Mouse (Mus musculus) c-Kit-positive CD71-positive TER-119-positive erythroid progenitor cells, embryonic 14.5 days (primary cell): ENCODE results near the gene Tagln3.

Experiments
- DNase-seq: peaks from one replicate; pipeline ENCODE4 v3.0.0-alpha.2; 2013; ENCODE audit warnings: low spot score

The Tagln3 gene

DNA sequence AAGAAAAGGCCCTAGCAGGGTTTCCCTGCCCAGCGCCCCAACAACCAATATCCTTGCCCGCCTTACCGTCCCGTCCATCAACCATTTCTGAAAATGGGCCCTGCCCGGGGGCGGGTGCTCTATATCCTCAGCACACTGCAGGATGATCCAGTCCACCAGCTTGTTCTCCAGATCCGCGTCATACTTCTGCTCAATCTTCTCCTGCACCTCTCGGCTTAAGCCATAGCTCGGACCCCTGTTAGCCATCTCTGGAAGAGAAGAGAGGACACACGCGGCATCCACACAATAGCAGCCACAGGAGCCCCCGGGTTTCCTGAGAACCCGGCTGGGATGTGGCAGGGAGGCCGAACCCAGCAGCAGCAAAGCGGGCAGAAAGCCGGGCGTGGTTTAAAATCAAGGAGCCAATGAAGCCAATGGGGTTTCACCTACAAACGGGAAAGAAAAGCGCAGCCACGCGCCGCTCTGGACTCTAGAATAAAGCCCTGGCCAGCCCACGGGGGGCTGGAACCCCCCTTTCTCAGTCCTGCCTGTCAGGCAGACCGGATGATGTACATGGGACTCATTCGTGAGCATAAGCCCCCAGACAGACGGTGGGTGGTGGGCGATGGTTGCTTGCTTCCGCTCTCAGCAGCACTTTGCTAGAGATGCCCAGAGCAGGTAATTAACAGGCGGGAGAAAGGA lies at the start of gene Tagln3:
Gene Tagln3 (minus strand): TSS at position 548 of the 681 bp plus-strand sequence.
- no peak for DNase-seq

- DNase-seq = no peak
Measured at GRCm38 (mm10) chr16:45770914-45771313, 46.5 kb upstream of the Tagln3 start.

DNA sequence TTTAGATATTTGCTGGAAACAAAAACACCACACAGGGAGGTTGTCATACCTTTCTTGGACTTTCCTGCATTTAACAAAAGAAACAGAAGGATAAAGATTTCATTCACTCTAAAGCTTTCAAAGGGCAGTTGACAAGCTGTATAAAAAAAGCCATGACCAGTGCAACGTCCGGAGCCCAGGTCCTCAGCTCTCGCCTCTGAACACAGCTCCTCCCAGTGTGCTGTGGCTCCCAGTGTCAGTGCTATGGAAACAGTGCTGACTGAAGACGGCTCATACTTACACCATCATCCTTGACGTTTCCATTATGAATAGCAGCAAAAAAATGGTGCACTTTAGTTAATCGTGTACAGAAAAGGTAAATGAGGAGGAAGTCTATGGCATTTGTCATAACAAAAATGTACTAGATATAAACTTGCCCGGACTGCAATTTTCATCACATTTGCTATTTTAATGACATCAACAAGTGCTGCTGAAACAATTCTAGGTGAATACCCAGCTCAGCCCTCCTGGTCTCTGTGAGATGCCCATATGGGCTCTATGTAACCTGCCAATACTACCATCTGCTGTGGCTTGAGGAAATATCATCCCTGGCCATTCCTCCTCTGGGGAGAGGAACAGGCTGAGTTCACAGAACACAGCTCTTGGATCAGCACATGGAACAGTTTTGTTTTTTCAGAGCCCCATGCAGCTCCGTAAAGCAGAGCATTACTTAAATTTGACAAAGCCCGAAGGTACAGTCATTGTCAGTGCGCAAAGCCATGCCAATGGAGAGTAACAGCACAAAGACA lies 43.6 kb upstream of the Tagln3 start:
- no peak for DNase-seq

- no peak for DNase-seq
Measured at GRCm38 (mm10) chr16:45767434-45767833, 43.0 kb upstream of the Tagln3 start.

DNA sequence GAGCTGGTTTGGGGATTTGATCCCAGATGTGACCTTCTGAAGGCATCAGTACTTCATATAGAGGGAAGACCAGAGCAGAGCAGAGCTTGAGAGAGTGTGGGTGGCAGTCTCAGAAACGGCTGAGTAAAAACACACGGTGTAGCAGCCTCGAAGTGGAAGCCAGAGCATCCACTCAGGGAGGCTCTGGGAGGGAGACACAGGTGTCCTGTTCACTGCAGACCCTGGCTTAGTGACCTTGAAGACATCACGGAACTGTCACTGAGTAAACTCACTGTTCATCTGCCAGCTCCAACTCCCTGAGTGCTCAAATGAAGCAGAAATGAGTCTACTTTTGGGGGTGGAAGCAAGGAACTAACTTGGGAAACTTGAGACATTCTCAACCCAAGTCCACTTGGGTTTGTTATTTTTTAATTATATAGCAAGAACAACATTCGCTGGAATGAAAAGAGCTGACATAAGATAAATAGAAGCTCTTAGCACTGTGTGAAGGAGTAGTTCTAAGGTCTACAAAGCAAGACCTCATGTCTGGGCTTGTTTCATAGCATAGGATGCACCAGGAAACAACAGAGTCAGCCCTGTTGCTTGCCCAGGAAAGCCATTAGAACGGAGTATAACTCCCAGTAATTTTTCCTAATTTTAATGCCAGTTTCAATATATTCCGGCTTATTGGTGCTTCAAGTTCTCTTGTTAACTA lies 41.5 kb upstream of the Tagln3 start:
- DNase-seq = no peak

- no peak for DNase-seq
Measured at GRCm38 (mm10) chr16:45765102-45765501, 40.7 kb upstream of the Tagln3 start.

DNA sequence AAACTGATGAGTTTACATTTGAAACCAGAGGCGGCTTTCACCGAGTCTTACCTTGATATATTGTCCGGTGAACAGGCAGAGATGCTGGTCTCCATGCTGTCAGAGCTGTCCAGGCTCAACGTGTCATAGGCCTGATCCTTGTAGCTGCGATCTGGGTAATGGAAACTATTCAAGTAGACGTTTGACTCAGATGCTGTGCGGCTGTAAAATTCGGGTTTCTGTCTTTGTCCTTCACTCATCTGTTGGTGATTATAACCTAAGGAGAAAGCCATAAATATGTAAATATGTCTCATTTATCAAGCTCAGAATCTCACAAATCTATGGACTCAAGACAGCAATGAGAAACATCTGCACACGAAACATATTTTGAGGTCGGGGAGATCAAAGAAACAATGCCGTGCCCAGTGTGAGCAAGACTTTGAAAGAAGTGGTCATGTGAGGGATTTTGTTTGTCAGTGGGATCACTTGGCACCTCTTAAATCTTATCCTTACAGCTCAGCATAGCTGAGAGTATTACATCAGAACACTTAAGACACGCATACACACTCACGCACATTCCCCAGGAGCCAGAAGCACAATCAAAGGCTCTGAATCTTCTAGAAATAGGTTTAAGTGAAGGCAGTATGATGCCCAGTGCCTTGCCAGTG lies 38.6 kb upstream of the Tagln3 start:
- DNase-seq = no peak

- no peak for DNase-seq
Measured at GRCm38 (mm10) chr16:45761425-45761824, 37.0 kb upstream of the Tagln3 start.

DNA sequence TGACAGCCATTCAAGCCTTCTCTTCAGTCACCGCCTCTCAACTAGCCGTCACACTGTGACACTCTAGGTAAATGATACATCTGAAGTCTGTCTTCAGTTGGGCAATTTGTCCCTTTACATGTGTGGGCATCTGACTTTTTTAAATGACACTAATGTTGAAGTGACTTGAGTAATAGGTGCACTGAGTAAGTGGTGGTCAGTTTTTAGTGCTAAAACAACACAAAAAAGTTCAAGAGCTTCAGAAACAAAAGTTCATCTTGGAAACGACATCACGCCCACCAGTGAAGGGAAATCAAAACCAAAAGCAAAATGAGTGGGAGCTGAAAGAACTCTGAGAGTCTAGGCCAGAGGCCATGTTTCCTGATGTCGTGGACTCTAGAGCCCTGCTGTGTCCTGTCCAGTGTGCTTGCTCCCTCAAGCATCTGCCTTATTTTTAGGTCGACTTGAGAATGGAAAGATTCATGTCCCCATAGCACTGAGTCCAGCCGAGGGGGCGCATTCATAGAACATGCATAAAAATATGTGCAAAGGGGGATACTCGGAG lies 34.4 kb upstream of the Tagln3 start:
- DNase-seq = no peak

DNA sequence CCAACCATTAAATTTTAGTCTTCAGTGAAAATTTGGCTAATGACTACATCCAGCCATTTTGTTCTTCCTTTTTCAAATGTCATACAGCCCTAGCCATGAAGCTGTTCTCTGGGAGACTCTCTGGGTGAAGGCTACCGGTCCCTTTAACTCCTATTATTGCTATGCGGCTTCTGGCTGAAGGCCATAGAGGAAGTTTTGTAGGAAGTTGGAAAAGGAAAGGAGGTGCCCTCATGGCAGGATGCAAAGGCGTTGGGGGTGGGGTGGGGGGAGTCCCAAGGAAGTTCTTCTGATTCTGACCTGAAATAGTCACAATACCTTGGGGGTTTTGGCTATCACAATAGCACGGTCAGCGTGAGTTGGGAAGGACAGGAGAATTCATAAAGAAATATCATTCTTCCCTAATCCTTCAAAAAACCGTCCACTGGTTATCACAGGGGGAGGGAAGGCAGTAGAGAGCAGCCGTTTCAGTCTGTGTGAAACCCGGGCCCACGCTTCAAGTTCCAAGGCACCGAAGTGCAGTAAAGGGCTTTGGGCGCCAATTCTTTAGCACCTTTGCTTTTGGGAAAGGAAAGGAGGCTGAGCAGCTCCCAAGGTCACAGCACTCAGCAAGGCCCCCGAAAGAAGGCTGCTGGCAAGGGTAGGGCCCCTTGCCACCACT lies 33.1 kb upstream of the Tagln3 start:
- no peak for DNase-seq

DNA sequence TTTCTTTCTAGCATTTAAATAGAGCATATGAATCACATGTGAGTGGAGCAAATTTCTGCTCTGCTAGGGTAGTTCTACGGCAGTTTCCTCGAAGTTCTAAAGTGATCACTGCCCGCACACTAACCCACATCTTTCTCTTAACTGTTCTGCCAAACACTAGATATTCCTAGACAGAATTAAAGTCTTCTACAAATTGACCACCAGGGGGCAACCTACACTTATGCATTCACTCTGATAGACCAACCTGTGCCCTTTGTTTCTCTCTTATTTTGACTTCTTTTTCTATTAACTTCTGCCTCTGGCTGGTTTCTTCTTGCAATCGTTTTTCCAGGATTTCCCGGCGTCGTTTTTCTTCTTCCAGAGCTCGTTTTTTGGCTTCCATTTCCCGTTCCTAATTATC lies 32.4 kb upstream of the Tagln3 start:
- DNase-seq = peak; percentile 40

DNA sequence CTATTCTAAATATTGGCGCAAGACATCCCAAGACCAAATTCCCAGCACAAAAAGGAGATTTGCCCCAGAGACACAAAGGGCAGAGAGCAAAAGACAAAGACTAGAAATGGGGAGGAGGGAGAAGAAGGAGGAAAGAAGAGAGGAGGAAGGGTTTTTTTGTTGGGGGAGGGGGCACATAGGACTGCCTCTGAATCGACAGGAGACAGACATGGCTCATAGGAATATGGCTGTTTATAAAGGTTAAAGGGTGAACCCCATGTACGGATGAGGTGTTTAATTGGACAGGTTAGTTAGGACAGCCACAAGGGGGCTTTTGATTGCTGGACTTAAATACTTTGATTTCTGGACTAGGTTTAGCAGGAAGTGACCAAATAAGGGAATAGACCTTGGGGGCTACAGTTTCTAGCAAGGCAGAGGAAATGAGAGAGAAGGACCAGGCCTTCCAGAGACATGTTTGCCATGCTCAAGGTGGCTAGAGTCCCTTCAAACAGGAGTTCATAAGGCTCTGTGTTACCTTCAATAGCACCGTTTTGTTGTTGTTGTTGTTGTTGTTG lies 19.3 kb upstream of the Tagln3 start:
- no peak for DNase-seq

DNA sequence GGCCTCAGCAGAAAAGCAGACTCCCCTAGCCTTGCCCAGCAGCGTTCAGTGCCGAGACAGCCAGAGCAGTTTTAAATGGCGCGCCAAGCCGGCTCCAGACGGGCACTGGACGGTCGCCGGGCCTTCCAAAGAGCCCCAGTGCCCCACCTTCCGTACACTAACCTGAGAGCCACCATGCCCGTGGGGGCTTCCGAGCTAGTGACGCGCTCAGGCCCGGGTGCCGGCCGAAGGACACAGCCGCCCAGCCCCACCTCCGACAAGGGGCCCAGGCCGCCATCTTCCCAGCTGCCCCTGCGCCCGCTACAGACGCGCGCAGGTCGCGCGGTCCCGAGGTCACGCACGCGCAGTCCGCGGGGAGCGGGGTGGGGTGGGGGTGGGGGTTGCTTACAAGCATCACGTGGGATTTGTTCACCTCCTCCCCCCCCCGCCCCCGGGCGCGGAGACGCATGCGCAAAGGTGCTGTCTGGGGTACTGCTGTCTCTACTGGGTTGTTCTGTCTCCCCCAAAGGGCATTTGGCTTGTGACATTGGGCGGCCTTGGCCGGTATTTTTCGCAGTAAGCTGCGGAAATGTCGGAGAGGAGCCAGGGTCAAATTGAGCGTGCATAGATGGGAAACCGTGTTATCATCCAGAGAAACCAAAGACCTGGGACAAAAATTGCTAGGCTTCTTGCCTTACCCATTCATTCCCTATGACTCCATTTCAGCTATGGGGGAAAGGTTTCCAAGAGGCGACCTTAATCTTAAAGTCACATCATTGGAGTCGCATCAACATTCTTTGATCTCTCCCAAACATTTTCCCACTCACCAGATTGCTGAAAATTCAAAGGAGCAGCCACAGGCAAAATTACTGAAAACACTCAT lies 18.4 kb upstream of the Tagln3 start, which contains the start of gene Abhd10:
Gene Abhd10 (minus strand): TSS at position 341 of the 862 bp plus-strand sequence.
- peak; percentile 83 for DNase-seq

DNA sequence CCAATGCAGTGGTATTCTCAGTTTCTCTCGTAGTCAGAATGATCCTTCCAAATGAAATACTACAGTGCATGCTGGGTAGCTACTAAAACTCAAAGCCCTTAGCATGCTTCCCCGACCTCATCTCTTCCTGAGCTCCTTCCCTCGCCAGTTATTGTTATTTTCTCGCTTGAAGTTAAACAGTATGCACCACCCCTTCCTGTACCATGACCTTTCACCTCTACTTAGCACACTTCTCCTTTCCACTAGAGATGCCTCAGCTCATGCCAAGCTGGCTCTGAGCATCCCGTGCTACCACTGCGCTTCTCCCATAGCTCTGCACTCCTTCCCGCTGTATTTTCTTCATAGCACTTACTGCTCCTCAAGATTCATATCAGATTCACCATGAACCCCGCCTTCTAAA lies 13.5 kb upstream of the Tagln3 start:
- no peak for DNase-seq

DNA sequence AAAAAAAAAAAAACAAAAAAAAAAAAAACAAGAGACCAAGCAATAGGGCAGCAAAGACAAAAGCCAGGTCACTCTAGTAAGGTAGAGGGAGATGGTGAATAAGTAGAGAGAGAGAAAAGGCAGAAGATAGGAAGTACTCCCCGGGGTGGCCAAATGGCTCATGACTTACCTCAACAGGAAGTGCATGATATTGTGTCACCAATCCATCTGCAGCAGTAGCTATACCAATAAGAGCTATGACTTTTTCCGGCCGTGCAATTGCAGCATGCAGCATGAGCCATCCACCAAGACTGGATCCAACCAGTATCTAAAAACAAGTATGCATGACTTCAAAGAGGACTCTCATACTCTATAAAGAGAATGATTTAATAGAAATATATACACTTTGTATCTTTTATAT lies 12.3 kb upstream of the Tagln3 start:
- no peak for DNase-seq

- no peak for DNase-seq
Measured at GRCm38 (mm10) chr16:45729163-45729562, 4.8 kb upstream of the Tagln3 start.

DNA sequence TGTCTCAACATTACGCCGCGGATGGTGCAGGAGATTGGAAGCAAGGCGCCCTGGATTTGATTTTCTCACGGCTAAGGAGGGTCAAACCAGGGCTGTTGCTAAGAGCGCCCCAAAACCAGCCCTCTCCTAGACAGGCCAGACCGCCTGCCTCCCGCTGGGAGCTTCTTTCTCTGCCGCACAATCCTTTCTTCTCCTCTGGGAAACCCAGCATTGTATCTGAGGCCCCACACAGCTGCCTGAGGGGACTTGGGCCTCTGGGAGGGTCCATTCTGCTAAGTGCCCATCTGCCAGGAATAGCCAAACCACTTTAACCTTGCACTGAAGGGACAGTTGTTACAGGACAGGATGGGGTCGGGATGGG lies 314 bp upstream of the Tagln3 start:
- no peak for DNase-seq

DNA sequence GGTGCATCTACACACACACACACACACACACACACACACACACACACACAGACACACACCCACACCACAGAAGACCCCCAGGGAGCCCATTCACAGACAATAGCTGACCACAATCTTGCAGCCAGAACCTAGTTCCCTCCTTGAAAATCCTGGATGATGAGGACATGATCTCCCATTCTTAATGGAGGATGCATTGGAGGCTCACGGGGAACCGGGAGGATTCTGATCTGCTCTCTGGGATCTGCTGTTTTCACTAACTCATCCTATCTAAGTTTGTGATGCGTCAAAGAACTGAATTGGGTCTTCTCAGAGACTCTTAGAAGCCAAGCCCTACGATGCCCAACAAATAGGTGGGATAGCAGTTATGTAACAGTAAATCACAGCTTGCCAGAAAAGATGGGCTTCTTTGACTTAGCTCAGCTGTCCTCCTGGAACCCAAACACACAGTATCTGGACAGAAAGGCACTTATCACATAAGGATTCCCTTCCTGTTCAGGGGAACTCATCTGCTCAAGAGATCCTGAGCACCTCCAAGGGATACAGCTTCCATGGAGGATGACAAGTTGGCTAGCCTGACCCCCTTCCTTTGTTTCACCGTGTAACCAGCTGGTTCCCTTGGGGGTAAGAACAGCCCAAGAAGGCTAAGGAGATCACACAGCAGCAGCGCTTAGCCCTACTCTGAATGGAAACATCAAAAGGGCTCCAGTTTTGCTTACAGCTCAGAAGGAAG lies 1.1 kb downstream of the Tagln3 start:
- no peak for DNase-seq

DNA sequence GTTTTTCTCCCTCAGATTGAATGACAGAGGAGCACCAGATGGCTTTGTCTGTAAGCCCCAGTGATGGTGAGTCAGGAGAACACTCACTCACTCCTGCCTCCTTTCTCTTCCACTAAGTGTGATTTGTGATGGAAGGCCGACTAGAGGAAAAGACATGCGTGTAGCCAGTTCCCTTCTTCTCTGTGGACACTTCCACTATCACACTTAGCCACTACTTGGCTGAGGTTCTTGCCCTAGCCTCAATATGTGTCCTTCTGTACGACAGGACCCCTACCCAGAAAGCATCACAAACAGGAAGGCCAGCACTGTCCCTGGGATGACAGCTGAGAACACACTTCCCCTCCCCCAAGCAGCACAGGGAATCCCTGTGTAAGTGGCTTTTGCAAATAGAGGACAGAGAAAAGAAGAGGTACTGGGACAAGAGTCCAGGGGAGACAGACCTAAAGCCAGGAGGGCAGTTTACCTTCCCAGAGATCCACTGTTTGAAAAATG lies 1.9 kb downstream of the Tagln3 start:
- DNase-seq = no peak
